Mouse (Mus musculus) myocyte (in vitro differentiated cells): Measurements from ENCODE around the gene Clint1.

Experiments
- E2F4 ChIP-seq: IDR thresholded peaks from one replicate; pipeline ENCODE4 v1.6.1; 2011; ENCODE audit warnings: mild to moderate bottlenecking, control low read depth, moderate library complexity; ENCODE audit not compliant: insufficient read depth
- MAX ChIP-seq: IDR thresholded peaks from one replicate; pipeline ENCODE4 v1.6.1; 2011; ENCODE audit warnings: low read depth, mild to moderate bottlenecking, control low read depth
- POLR2A ChIP-seq: IDR thresholded peaks from one replicate; pipeline ENCODE4 v1.6.1; 2011; ENCODE audit warnings: low read depth, mild to moderate bottlenecking, control low read depth, moderate library complexity; ENCODE audit not compliant: insufficient read length
- USF1 ChIP-seq: IDR thresholded peaks from one replicate; pipeline ENCODE4 v1.6.1; 2011; ENCODE audit warnings: low read depth, mild to moderate bottlenecking, control low read depth, moderate library complexity

GRCm38 (mm10) chr11:45817996-45818395 is 33.9 kb upstream of the Clint1 start:
- TF ChIP-seq MAX (no peak), POLR2A (no peak), E2F4 (no peak), USF1 (no peak)
